Mouse (Mus musculus) MEL (cell line): Measurements from ENCODE around the gene Smug1. TPM values are rescaled to one million over a fixed set of nuclear protein-coding genes. Genes with fewer than 3 reads are reported as not detected.

Experiments used
- DNase-seq: peaks from one replicate; pipeline ENCODE4 v3.0.0; 2011; ENCODE audit warnings: low read depth, low spot score
- H3K27ac ChIP-seq: 2 replicates; pipeline ENCODE4 v1.5.1; 2012; ENCODE audit warnings: low read depth, mild to moderate bottlenecking, control low read depth, low read length, moderate library complexity; ENCODE audit not compliant: control insufficient read depth
- H3K27me3 ChIP-seq, 2 experiments: fragments of 150-350 bp in 1 of 2; sonication (generic) in 1 of 2; 2 replicates each; pipeline ENCODE4 v1.6.1; 2012; ENCODE audit warnings: low read length in 2 of 2, mild to moderate bottlenecking in 2 of 2, improper control_type of control experiment in 1 of 2, moderate library complexity in 1 of 2; ENCODE audit not compliant: insufficient read depth in 2 of 2, control insufficient read depth in 1 of 2
- H3K36me3 ChIP-seq, 2 experiments: 2 replicates each; pipeline ENCODE4 v1.6.1; 2012 to 2014; ENCODE audit warnings: low read length in 2 of 2, improper control_type of control experiment in 1 of 2, inconsistent platforms in 1 of 2, mild to moderate bottlenecking in 1 of 2; ENCODE audit not compliant: insufficient read depth in 2 of 2, control insufficient read depth in 1 of 2
- H3K4me1 ChIP-seq, 2 experiments: fragments of 150-350 bp in 1 of 2; sonication (generic) in 1 of 2; 2 replicates each; pipeline ENCODE4 v1.6.1; 2012; ENCODE audit warnings: low read length in 2 of 2, improper control_type of control experiment in 1 of 2, mild to moderate bottlenecking in 1 of 2; ENCODE audit not compliant: insufficient read depth in 2 of 2, control insufficient read depth in 1 of 2
- H3K4me3 ChIP-seq, 2 experiments: fragments of 150-350 bp in 1 of 2; sonication (generic) in 1 of 2; 2 replicates each; pipeline ENCODE4 v1.5.1; 2012; ENCODE audit warnings: low read depth in 2 of 2, low read length in 2 of 2, mild to moderate bottlenecking in 2 of 2, moderate library complexity in 2 of 2, control low read depth in 1 of 2, improper control_type of control experiment in 1 of 2; ENCODE audit not compliant: control insufficient read depth in 1 of 2, insufficient read depth in 1 of 2
- H3K79me2 ChIP-seq: 2 replicates; pipeline ENCODE4 v1.6.1; 2012; ENCODE audit warnings: mild to moderate bottlenecking, low read length, moderate library complexity; ENCODE audit not compliant: control insufficient read depth, poor library complexity, insufficient read depth
- H3K9ac ChIP-seq: 2 replicates; pipeline ENCODE4 v1.6.1; 2012; ENCODE audit warnings: low read depth, mild to moderate bottlenecking, control low read depth, low read length, moderate library complexity; ENCODE audit not compliant: control insufficient read depth, poor library complexity, severe bottlenecking
- H3K9me3 ChIP-seq: fragments of 150-350 bp; sonication (generic); replicated peaks from 2 replicates; pipeline ENCODE4 v1.6.1; 2012; ENCODE audit warnings: mild to moderate bottlenecking, low read length, improper control_type of control experiment, moderate library complexity; ENCODE audit not compliant: insufficient read depth
- CHD2 ChIP-seq: IDR thresholded peaks from 2 replicates; pipeline ENCODE4 v1.6.1; 2011; ENCODE audit warnings: low read length, improper control_type of control experiment
- CTCF ChIP-seq, 3 experiments: IDR thresholded peaks in 2 of 3; conservative IDR thresholded peaks in 1 of 3; 2 replicates each; pipeline ENCODE4 v1.5.1; 2011 to 2012; ENCODE audit warnings: low read length in 3 of 3, low read depth in 2 of 3, mild to moderate bottlenecking in 2 of 3, improper control_type of control experiment in 1 of 3, inconsistent platforms in 1 of 3, mixed read lengths in 1 of 3, moderate library complexity in 1 of 3; ENCODE audit not compliant: control insufficient read depth in 1 of 3, insufficient read depth in 1 of 3, poor library complexity in 1 of 3, severe bottlenecking in 1 of 3
- E2F4 ChIP-seq: IDR thresholded peaks from 2 replicates; pipeline ENCODE4 v1.6.1; 2011; ENCODE audit warnings: low read depth, low read length, improper control_type of control experiment, borderline replicate concordance
- ELF1 ChIP-seq: IDR thresholded peaks from 2 replicates; pipeline ENCODE4 v1.6.1; 2014; ENCODE audit warnings: low read depth, mild to moderate bottlenecking, inconsistent platforms, low read length, improper control_type of control experiment, moderate library complexity
- EP300 ChIP-seq, 2 experiments: IDR thresholded peaks; 2 replicates each; pipeline ENCODE4 v1.6.1; 2011; ENCODE audit warnings: improper control_type of control experiment in 2 of 2, low read length in 2 of 2, low read depth in 1 of 2, mild to moderate bottlenecking in 1 of 2
- ETS1 ChIP-seq: IDR thresholded peaks from 2 replicates; pipeline ENCODE4 v1.6.1; 2012; ENCODE audit warnings: low read depth, mild to moderate bottlenecking, inconsistent platforms, low read length, improper control_type of control experiment, moderate library complexity
- GATA1 ChIP-seq: IDR thresholded peaks from 2 replicates; pipeline ENCODE4 v1.6.1; 2011; ENCODE audit warnings: low read depth, low read length, improper control_type of control experiment
- JUND ChIP-seq: IDR thresholded peaks from 2 replicates; pipeline ENCODE4 v1.6.1; 2011; ENCODE audit warnings: low read depth, mild to moderate bottlenecking, improper control_type of control experiment, low read length
- MAFK ChIP-seq: IDR thresholded peaks from 2 replicates; pipeline ENCODE4 v1.6.1; 2011; ENCODE audit warnings: low read depth, mild to moderate bottlenecking, low read length, improper control_type of control experiment, borderline replicate concordance
- MYB ChIP-seq: IDR thresholded peaks from 2 replicates; pipeline ENCODE4 v1.6.1; 2011; ENCODE audit warnings: mild to moderate bottlenecking, low read depth, low read length, improper control_type of control experiment
- MYC ChIP-seq: IDR thresholded peaks from 2 replicates; pipeline ENCODE4 v1.6.1; 2011; ENCODE audit warnings: low read depth, mild to moderate bottlenecking, low read length, improper control_type of control experiment, moderate library complexity
- NELFE ChIP-seq: IDR thresholded peaks from 2 replicates; pipeline ENCODE4 v1.6.1; 2011; ENCODE audit warnings: low read depth, low read length, improper control_type of control experiment
- POLR2AphosphoS2 ChIP-seq: IDR thresholded peaks from 2 replicates; pipeline ENCODE4 v1.6.1; 2011; ENCODE audit warnings: low read length, improper control_type of control experiment
- POLR2AphosphoS5 ChIP-seq: IDR thresholded peaks from 2 replicates; pipeline ENCODE4 v1.6.1; 2012; ENCODE audit warnings: low read depth, borderline replicate concordance, mild to moderate bottlenecking, inconsistent platforms, low read length, moderate library complexity, mixed read lengths
- SIN3A ChIP-seq: IDR thresholded peaks from 2 replicates; pipeline ENCODE4 v1.6.1; 2012; ENCODE audit warnings: low read length, improper control_type of control experiment, inconsistent platforms
- TAL1 ChIP-seq: IDR thresholded peaks from 2 replicates; pipeline ENCODE4 v1.6.1; 2012; ENCODE audit warnings: mild to moderate bottlenecking, inconsistent platforms, low read length, moderate library complexity, mixed read lengths
- TCF12 ChIP-seq: IDR thresholded peaks from 2 replicates; pipeline ENCODE4 v1.6.1; 2014; ENCODE audit warnings: low read depth, mild to moderate bottlenecking, inconsistent platforms, low read length, improper control_type of control experiment, moderate library complexity
- UBTF ChIP-seq: IDR thresholded peaks from 2 replicates; pipeline ENCODE4 v1.6.1; 2012; ENCODE audit warnings: low read depth, mild to moderate bottlenecking, inconsistent platforms, low read length, improper control_type of control experiment, moderate library complexity, borderline replicate concordance; ENCODE audit not compliant: insufficient read depth
- USF1 ChIP-seq: IDR thresholded peaks from 2 replicates; pipeline ENCODE4 v1.6.1; 2014; ENCODE audit warnings: low read depth, mild to moderate bottlenecking, inconsistent platforms, low read length, improper control_type of control experiment, moderate library complexity
- ZC3H11A ChIP-seq: IDR thresholded peaks from 2 replicates; pipeline ENCODE4 v1.6.1; 2012; ENCODE audit warnings: low read depth, mild to moderate bottlenecking, inconsistent platforms, low read length, improper control_type of control experiment
- ZKSCAN1 ChIP-seq: IDR thresholded peaks from 2 replicates; pipeline ENCODE4 v1.6.1; 2012; ENCODE audit warnings: low read depth, mild to moderate bottlenecking, inconsistent platforms, low read length, improper control_type of control experiment, moderate library complexity
- ZMIZ1 ChIP-seq: IDR thresholded peaks from 2 replicates; pipeline ENCODE4 v1.6.1; 2012; ENCODE audit warnings: low read depth, mild to moderate bottlenecking, inconsistent platforms, low read length, improper control_type of control experiment, moderate library complexity
- polyA plus RNA-seq, 2 experiments: library from polyadenylated mRNA; stranded (reverse) in 1 of 2; unstranded in 1 of 2; fragments of >175 nt in 1 of 2; fragments of >200 nt in 1 of 2; gene quantifications; 2 replicates each; pipeline versions ENCODE4 v1.2.1 to v1.2.4; 2012; ENCODE audit warnings: low replicate concordance in 2 of 2, low read depth in 1 of 2; ENCODE audit not compliant: insufficient read length in 2 of 2, insufficient read depth in 1 of 2, missing spikeins in 1 of 2
- total RNA-seq: library from RNA; depleted of rRNA; stranded (reverse); fragments of 300-350 nt; gene quantifications from 2 replicates; pipeline ENCODE4 v1.2.3, GENCODE M21; 2012

Gene Smug1
- total and polyA plus RNA-seq, 3 experiments, result 4.6 to 5.2 TPM; not detected in 1

DNA sequence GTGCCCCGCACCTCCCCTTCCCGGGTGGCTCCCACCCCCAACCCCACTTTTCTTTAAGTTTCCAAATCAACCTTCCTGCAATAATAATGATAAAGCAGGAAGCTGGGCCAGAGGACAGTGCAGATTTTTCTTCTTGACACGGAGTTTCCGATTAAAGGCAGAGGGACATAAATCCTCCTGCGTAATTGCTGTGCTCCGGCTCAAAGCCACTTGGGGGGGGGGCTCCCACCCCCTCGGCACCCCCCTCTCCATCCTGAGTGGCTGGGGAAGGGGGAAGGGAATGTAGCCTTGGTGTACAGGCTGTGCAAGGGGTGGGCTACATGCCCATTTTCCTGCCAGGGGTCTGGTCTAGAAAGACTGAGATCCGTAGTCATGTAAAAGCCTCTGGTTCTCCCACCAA is 43.5 kb downstream of the Smug1 start:
- no peak overlapping the region for H3K9ac ChIP-seq
- H3K27ac ChIP-seq, result no peak overlapping the region
- peaks cover 4 to 21% of the 10 kb centered on the region in 2 experiments for H3K27me3 ChIP-seq
- peaks cover 0 to 19% of the 10 kb centered on the region in 2 experiments; a peak in 2 of 4 replicates for H3K36me3 ChIP-seq
- H3K9me3 ChIP-seq, result no peaks in the 10 kb centered on the region
- TF ChIP-seq SIN3A, result no peak
- TF ChIP-seq TAL1, result no peak
- TF ChIP-seq USF1, result no peak
- TF ChIP-seq POLR2AphosphoS5, result no peak
- TF ChIP-seq CTCF (IDR thresholded peaks at IDR 0.05 in 2 of 3, conservative IDR thresholded peaks at IDR 0.05 in 1 of 3; ENCODE audit: control insufficient read depth in 1 of 3, insufficient read depth in 1 of 3, low read depth in 2 of 3, low read length in 3 of 3, poor library complexity in 1 of 3, severe bottlenecking in 1 of 3), result no peak
- TF ChIP-seq MAFK, result no peak
- TF ChIP-seq, all 39 proteins: peak for 0
- H3K79me2 ChIP-seq, result no peaks in the 10 kb centered on the region
- no peak for DNase-seq
- no peak overlapping the region for H3K4me3 ChIP-seq
- peaks cover 6 to 22% of the 10 kb centered on the region in 2 experiments for H3K4me1 ChIP-seq

DNA sequence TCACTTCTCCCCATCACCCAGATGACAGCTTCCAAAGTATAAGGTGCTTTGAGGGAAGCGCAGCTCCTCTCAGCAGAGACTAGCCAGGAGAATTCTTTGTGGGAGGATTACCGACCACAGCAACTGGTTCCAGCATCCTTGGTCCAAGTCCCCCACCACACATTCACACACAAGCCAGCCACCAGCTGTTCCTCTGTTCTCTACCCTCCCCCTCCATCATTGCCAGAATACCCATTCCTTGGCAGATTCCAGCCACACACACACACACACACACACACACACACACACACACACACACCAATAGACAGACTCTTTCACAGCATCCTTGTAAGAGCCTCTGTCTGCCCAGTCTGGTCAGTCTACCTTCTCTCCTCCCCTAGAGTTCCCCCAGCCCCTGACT is 44.5 kb downstream of the Smug1 start:
- TF ChIP-seq MYB (no peak), ELF1 (no peak), TAL1 (no peak), CHD2 (no peak), NELFE (no peak), E2F4 (no peak), GATA1 (no peak), ZKSCAN1 (no peak), EP300 (IDR thresholded peaks at IDR 0.05; ENCODE audit: low read depth in 1 of 2, low read length in 2 of 2) (no peak), MYC (no peak), ETS1 (no peak), JUND (no peak), UBTF (no peak), ZMIZ1 (no peak), POLR2AphosphoS2 (no peak), SIN3A (no peak), TCF12 (no peak), ZC3H11A (no peak), POLR2AphosphoS5 (no peak)
- Histone ChIP-seq H3K79me2 (no peaks in the 10 kb centered on the region), H3K36me3 (peaks cover 0 to 9% of the 10 kb centered on the region in 2 experiments; a peak in 2 of 4 replicates), H3K4me3 (no peak overlapping the region), H3K9ac (no peak overlapping the region), H3K9me3 (no peaks in the 10 kb centered on the region), H3K27me3 (peaks cover 9 to 21% of the 10 kb centered on the region in 2 experiments), H3K27ac (no peak overlapping the region), H3K4me1 (peaks cover 2 to 14% of the 10 kb centered on the region in 2 experiments; a peak in 3 of 4 replicates)
- DNase-seq, result no peak
